Mouse (Mus musculus): ENCODE results near the gene Mum1l1. TPM values are rescaled to one million over a fixed set of nuclear protein-coding genes. Genes with fewer than 3 reads are reported as not detected.

Mum1l1 gene
- total and polyA plus RNA-seq, 3 experiments = 0.86 to 2.9 (median 2.2) TPM

DNA sequence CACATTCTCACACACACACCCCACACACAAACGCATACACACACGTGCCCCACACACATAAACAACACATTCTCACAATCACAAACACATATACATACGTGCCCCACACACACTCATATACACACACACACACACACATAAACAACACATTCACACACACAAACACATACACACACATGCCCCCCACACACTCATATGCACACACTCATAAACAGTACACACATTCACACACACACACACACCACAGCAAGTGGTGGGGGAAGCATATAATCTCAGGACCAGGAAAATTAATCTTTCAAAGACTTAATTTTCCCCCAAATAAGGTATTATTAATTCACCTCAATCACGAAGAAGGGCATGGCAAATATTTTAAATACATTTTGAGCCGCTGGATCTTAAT is 6.6 kb downstream of the Mum1l1 start:
- H3K36me3 ChIP-seq (ENCODE audit: control insufficient read depth, insufficient read depth, low read length) = no peaks in the 10 kb centered on the region
- H3K27ac ChIP-seq = no peak overlapping the region
- H3K4me1 ChIP-seq (ENCODE audit: control insufficient read depth, insufficient read depth, low read length) = no peaks in the 10 kb centered on the region
- H3K27me3 ChIP-seq (ENCODE audit: control insufficient read depth, insufficient read depth, low read length) = no peaks in the 10 kb centered on the region
- H3K9ac ChIP-seq (ENCODE audit: low read depth, low read length) = no peak overlapping the region
- H3K79me2 ChIP-seq (replicated peaks; ENCODE audit: control insufficient read depth, insufficient read depth, low read length) = no peaks in the 10 kb centered on the region
- WGBS = 78% methylated on average over 5 of the region's 5 CpGs
- TF ChIP-seq CTCF (IDR thresholded peaks at IDR 0.05) (no peak), EP300 (IDR thresholded peaks at IDR 0.05; ENCODE audit: insufficient read depth, low read depth, low read length) (no peak), POLR2A (IDR thresholded peaks at IDR 0.05; ENCODE audit: insufficient read depth, low read depth, low read length) (no peak)
- H3K4me3 ChIP-seq = no peak overlapping the region
- no peak for DNase-seq
- intact Hi-C loops (cut with DNase I) = loop anchor here (5.0 kb wide), 1 partner anchor 151 kb away; no protein-coding TSS in a partner anchor

DNA sequence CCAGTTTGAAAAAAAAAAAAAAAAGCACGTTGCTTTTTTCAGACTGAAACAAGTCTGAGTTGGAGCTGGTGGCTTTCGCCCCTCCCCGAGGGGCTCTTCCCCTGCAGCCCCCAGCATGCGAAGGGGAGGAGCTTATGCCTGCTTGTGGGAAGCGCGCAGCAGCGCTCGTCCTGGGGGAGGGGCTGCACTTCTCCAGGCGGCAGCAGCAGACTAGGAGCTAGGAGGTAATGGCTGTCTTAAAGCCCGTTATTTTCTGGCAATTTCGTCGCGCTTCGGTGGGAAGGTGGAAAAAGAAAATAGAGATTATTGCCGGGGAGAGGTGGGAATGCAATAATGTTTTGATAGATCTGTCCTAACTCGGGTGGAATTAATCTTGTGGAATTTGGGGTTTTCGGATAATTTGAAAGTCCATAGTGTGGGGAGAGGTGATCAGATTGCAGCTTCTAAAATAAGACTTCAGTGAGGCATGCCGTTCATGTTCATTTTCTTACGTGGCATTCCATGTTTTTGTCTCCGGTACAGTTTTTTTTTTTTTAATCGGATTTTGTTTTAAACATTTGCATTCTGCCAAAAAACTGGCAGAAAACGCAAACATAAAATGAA is 7.2 kb downstream of the Mum1l1 start:
- intact Hi-C loops (cut with DNase I) = loop anchor here (5.0 kb wide), 1 partner anchor 150 kb away; no protein-coding TSS in a partner anchor
- Histone ChIP-seq H3K4me3 (peak overlapping the region; percentile 41), H3K9ac (ENCODE audit: low read depth, low read length) (no peak overlapping the region), H3K27ac (no peak overlapping the region), H3K27me3 (ENCODE audit: control insufficient read depth, insufficient read depth, low read length) (no peaks in the 10 kb centered on the region), H3K36me3 (ENCODE audit: control insufficient read depth, insufficient read depth, low read length) (no peaks in the 10 kb centered on the region), H3K4me1 (ENCODE audit: control insufficient read depth, insufficient read depth, low read length) (no peaks in the 10 kb centered on the region), H3K79me2 (replicated peaks; ENCODE audit: control insufficient read depth, insufficient read depth, low read length) (no peaks in the 10 kb centered on the region)
- no peak for TF ChIP-seq EP300 (IDR thresholded peaks at IDR 0.05; ENCODE audit: insufficient read depth, low read depth, low read length)
- no peak for TF ChIP-seq CTCF (IDR thresholded peaks at IDR 0.05)
- no peak for TF ChIP-seq POLR2A (IDR thresholded peaks at IDR 0.05; ENCODE audit: insufficient read depth, low read depth, low read length)
- peak; percentile 33 to 41 for DNase-seq
- WGBS = 17% methylated on average over 22 of the region's 22 CpGs

- TF ChIP-seq EP300 (IDR thresholded peaks at IDR 0.05; ENCODE audit: insufficient read depth, low read depth, low read length) = no peak
- no peak for TF ChIP-seq POLR2A (IDR thresholded peaks at IDR 0.05; ENCODE audit: insufficient read depth, low read depth, low read length)
- TF ChIP-seq CTCF (IDR thresholded peaks at IDR 0.05) = no peak
- no peak overlapping the region for H3K27ac ChIP-seq
Observed at GRCm38 (mm10) chrX:139217776-139218175, 7.9 kb downstream of the Mum1l1 start.

DNA sequence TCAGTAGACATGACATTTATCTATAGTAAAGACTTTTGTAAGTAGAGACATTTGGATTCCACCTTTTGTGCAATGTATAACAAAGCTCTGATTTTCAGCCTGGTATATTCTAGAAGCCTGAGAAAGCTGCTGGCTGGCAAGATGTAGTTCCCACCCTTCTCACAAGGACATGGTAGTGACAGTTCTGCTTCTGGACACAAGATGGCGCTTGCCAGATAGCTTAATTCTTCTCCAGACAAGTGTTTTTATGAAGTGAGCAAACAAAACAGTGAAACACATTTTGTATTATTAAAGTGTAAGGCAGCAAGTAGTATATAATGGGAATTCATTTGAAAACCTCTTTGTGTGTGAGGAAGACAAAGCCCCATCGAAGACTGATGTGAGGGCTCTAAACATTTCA is 9.2 kb downstream of the Mum1l1 start:
- no peak overlapping the region for H3K9ac ChIP-seq (ENCODE audit: low read depth, low read length)
- WGBS = 29% methylated on average over 2 of the region's 2 CpGs
- H3K79me2 ChIP-seq (replicated peaks; ENCODE audit: control insufficient read depth, insufficient read depth, low read length) = no peaks in the 10 kb centered on the region
- no peaks in the 10 kb centered on the region for H3K36me3 ChIP-seq (ENCODE audit: control insufficient read depth, insufficient read depth, low read length)
- H3K4me3 ChIP-seq = no peak overlapping the region
- H3K4me1 ChIP-seq (ENCODE audit: control insufficient read depth, insufficient read depth, low read length) = no peaks in the 10 kb centered on the region
- TF ChIP-seq CTCF (IDR thresholded peaks at IDR 0.05) = peak; percentile 81
- no peak for TF ChIP-seq POLR2A (IDR thresholded peaks at IDR 0.05; ENCODE audit: insufficient read depth, low read depth, low read length)
- no peak for TF ChIP-seq EP300 (IDR thresholded peaks at IDR 0.05; ENCODE audit: insufficient read depth, low read depth, low read length)
- no peaks in the 10 kb centered on the region for H3K27me3 ChIP-seq (ENCODE audit: control insufficient read depth, insufficient read depth, low read length)
- intact Hi-C loops (cut with DNase I) = loop anchor here (5.0 kb wide), 1 partner anchor 148 kb away; no protein-coding TSS in a partner anchor
- peak; percentile 16 to 30 for DNase-seq
- no peak overlapping the region for H3K27ac ChIP-seq

More at GRCm38 (mm10) chrX:139217776-139218175, 7.9 kb downstream of the Mum1l1 start:
- Histone ChIP-seq H3K4me1 (ENCODE audit: control insufficient read depth, insufficient read depth, low read length) (no peaks in the 10 kb centered on the region), H3K4me3 (peak overlapping the region; percentile 41), H3K9ac (ENCODE audit: low read depth, low read length) (peak overlapping the region; percentile 9; the same call in 1 of the 2 replicates), H3K27me3 (ENCODE audit: control insufficient read depth, insufficient read depth, low read length) (no peaks in the 10 kb centered on the region), H3K36me3 (ENCODE audit: control insufficient read depth, insufficient read depth, low read length) (no peaks in the 10 kb centered on the region), H3K79me2 (replicated peaks; ENCODE audit: control insufficient read depth, insufficient read depth, low read length) (no peaks in the 10 kb centered on the region)
- intact Hi-C loops (cut with DNase I) = loop anchor here (5.0 kb wide), 1 partner anchor 150 kb away; no protein-coding TSS in a partner anchor
- WGBS = 49% methylated on average over 10 of the region's 10 CpGs
- no peak for DNase-seq

DNA sequence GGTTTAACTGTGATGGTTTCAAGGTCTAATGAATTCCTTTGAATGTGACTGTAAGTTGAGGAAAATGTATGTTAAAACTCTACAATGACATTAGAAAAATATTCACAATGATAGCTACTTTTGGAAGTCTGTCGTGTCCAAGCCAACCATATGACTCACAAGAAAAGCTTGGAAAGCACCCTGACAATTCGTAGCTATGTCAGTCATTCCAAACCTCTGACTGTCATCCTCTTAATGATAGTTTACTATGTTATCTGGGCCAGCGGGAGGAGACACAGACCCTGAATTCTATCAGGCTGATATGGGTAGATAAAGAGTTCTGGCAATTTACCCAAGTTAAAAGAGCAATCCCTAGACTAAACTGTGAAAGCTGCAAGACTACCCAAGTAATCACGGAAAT is 11.0 kb downstream of the Mum1l1 start:
- intact Hi-C loops (cut with DNase I) = no loop called here
- Histone ChIP-seq H3K4me3 (no peak overlapping the region), H3K27ac (no peak overlapping the region), H3K79me2 (replicated peaks; ENCODE audit: control insufficient read depth, insufficient read depth, low read length) (no peaks in the 10 kb centered on the region), H3K27me3 (ENCODE audit: control insufficient read depth, insufficient read depth, low read length) (no peaks in the 10 kb centered on the region), H3K9ac (ENCODE audit: low read depth, low read length) (no peak overlapping the region), H3K36me3 (ENCODE audit: control insufficient read depth, insufficient read depth, low read length) (no peaks in the 10 kb centered on the region), H3K4me1 (ENCODE audit: control insufficient read depth, insufficient read depth, low read length) (no peaks in the 10 kb centered on the region)
- 33% methylated on average over 4 of the region's 4 CpGs for WGBS
- no peak for DNase-seq
- TF ChIP-seq CTCF (IDR thresholded peaks at IDR 0.05) (no peak), POLR2A (IDR thresholded peaks at IDR 0.05; ENCODE audit: insufficient read depth, low read depth, low read length) (no peak), EP300 (IDR thresholded peaks at IDR 0.05; ENCODE audit: insufficient read depth, low read depth, low read length) (no peak)

- H3K27me3 ChIP-seq (ENCODE audit: control insufficient read depth, insufficient read depth, low read length) = no peaks in the 10 kb centered on the region
- intact Hi-C loops (cut with DNase I) = no loop called here
- H3K79me2 ChIP-seq (replicated peaks; ENCODE audit: control insufficient read depth, insufficient read depth, low read length) = no peaks in the 10 kb centered on the region
- DNase-seq = no peak
- H3K27ac ChIP-seq = no peak overlapping the region
- H3K9ac ChIP-seq (ENCODE audit: low read depth, low read length) = no peak overlapping the region
- 63% methylated on average over 3 of the region's 3 CpGs for WGBS
- no peak overlapping the region for H3K4me3 ChIP-seq
- TF ChIP-seq POLR2A (IDR thresholded peaks at IDR 0.05; ENCODE audit: insufficient read depth, low read depth, low read length) (no peak), CTCF (IDR thresholded peaks at IDR 0.05) (no peak), EP300 (IDR thresholded peaks at IDR 0.05; ENCODE audit: insufficient read depth, low read depth, low read length) (no peak)
- H3K4me1 ChIP-seq (ENCODE audit: control insufficient read depth, insufficient read depth, low read length) = no peaks in the 10 kb centered on the region
- H3K36me3 ChIP-seq (ENCODE audit: control insufficient read depth, insufficient read depth, low read length) = no peaks in the 10 kb centered on the region
Observed at GRCm38 (mm10) chrX:139221893-139222292, 12.1 kb downstream of the Mum1l1 start.

Measured in heart, adult 2 months (tissue).